Mouse (Mus musculus): Measurements from ENCODE around the gene Gm10570. TPM values are rescaled to one million over a fixed set of nuclear protein-coding genes. Genes with fewer than 3 reads are reported as not detected.
A peak's percentile ranks its signal among the peaks of the same experiment; 100 is the strongest.

The Gm10570 gene
- polyA plus RNA-seq, 1 experiment from 2014 or later = not detected

DNA sequence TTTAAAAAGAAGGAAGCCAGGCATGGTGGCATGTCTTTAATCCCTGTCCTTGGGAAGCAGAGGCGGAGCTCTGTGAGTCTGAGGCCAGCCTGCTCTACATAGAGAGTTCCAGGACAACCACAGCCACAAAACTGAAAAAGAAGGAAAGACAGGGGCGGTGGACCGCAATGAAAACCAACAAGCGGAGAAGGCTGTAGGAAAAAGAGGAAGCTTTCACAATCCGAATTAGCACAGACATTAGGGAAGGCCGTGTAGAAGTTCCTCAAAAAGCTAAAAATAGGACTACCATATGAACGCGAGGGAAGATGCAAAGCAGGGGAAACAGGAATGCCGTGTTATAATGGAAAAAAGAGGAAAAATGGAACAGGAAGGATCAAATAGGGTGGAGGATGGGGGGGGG, 24.6 kb downstream of the Gm10570 start:
- ATAC-seq (ENCODE audit: low read depth) (no peak), DNase-seq (no peak)
- Histone ChIP-seq H3K4me3 (replicated peaks) (no peak overlapping the region), H3K36me3 (no peaks in the 10 kb centered on the region), H3K27ac (no peak overlapping the region), H3K9ac (no peak overlapping the region), H3K27me3 (peaks cover 82% of the 10 kb centered on the region), H3K4me2 (no peak overlapping the region), H3K4me1 (replicated peaks) (no peaks in the 10 kb centered on the region), H3K9me3 (replicated peaks) (no peaks in the 10 kb centered on the region)
- WGBS (ENCODE audit: insufficient replicate concordance) = 15% methylated on average over 9 of the region's 9 CpGs

DNA sequence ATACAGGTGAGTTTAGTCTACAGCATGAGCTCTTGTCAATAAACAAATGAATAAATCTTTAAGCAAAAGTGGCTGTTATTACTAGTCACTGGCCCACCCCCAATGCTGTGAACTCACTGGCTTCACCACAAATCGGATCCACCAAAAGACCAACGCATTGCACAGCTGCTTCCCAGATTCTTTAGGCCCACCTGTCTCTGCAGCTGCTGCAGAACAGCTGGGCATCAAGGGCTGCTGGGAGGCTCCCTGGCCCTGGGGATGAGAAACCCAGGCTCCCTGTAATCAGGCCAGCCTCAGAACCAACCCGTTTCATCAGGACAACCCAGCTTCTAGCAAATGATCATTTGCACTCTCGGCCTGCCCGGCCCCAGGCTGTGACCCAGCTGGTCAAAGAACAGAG, 25.6 kb downstream of the Gm10570 start:
- DNase-seq = no peak
- Histone ChIP-seq H3K4me1 (replicated peaks) (no peaks in the 10 kb centered on the region), H3K4me3 (replicated peaks) (no peak overlapping the region), H3K9ac (no peak overlapping the region), H3K27me3 (peaks cover 85% of the 10 kb centered on the region), H3K27ac (no peak overlapping the region), H3K9me3 (replicated peaks) (no peaks in the 10 kb centered on the region), H3K36me3 (no peaks in the 10 kb centered on the region), H3K4me2 (no peak overlapping the region)
- WGBS (ENCODE audit: insufficient replicate concordance) = 57% methylated on average over 5 of the region's 5 CpGs
- ATAC-seq (ENCODE audit: low read depth) = no peak

DNA sequence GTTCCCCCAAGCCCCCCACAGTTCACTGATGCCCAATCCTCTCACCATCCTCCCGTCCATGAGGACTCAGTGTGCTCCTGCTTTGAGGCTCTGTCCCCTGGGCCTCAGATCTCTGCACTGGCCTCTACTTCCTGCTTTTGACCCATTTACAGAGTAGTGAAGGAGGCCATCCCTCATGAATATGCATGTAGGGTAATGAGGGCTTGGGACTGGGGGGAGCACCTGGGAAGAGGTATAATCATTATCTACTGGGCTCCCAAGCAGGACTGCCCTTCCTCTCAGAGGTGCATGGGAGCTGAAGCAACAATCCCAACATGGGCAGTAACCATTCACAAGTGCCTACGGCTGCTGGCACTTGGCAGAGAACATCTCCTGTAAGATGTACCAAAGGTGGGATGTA, 29.4 kb downstream of the Gm10570 start, which contains the start of gene Serinc2:
Serinc2 (minus strand) TSS at position 101 of the 400 bp plus-strand sequence.
- Histone ChIP-seq H3K4me2 (no peak within 1 kb of the TSS), H3K9ac (no peak within 1 kb of the TSS), H3K27me3 (peaks cover 92% of the 10 kb centered on the region), H3K27ac (no peak within 1 kb of the TSS), H3K9me3 (replicated peaks) (no peaks in the 10 kb centered on the region), H3K4me3 (replicated peaks) (no peak within 1 kb of the TSS), H3K36me3 (no peaks in the 10 kb centered on the region), H3K4me1 (replicated peaks) (peaks cover 19% of the 10 kb centered on the region)
- DNase-seq (no peak), ATAC-seq (ENCODE audit: low read depth) (no peak)
- 38% methylated on average over 2 of the region's 2 CpGs for WGBS (ENCODE audit: insufficient replicate concordance)

DNA sequence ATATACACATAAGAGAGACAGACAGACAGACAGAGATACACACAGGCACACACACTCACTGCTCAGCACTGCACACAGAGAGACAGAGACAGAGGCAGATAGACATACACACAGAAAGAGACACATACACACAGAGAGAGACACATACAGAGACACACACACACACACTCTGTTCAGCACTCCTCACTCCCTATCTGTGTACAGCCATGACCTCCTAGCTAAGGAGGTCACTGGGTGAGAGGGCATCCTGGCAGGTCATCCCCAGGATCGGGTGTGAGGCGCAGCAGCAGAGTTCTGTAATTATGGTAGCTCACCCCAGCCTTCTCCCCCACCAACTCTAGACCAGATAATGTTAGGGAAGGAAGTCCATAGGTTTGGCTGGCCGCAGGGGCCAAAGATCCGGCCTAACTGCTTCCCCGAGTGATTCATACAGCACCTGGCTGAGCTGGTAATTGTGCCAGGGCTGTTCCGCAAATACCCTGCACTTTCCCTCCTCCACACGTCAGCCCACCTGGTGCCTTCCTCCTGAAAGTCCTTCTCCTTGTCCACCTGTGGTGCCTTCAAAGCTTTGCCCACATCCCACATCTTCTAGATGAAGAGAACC, 31.8 kb downstream of the Gm10570 start:
- no peak for DNase-seq
- peaks cover 19% of the 10 kb centered on the region for H3K4me1 ChIP-seq (replicated peaks)
- peaks cover 94% of the 10 kb centered on the region for H3K27me3 ChIP-seq
- no peak overlapping the region for H3K9ac ChIP-seq
- ATAC-seq (ENCODE audit: low read depth) = no peak
- H3K9me3 ChIP-seq (replicated peaks) = no peaks in the 10 kb centered on the region
- H3K36me3 ChIP-seq = no peaks in the 10 kb centered on the region
- WGBS (ENCODE audit: insufficient replicate concordance) = 34% methylated on average over 7 of the region's 7 CpGs
- H3K4me2 ChIP-seq = no peak overlapping the region
- no peak overlapping the region for H3K27ac ChIP-seq
- H3K4me3 ChIP-seq (replicated peaks) = no peak overlapping the region

DNA sequence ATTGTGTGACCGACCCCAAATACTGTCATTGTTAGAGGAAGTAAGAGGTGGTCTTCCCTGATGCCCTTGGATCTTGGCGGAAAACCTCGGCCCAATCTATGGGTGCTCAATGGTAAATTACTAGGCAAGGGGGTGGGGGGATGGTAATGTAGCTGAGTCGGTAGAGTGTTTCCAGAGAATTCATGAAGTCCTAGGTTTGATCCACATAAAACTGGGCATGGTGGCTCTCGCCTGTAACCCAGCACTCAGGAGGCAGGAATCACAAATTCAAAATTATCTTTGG, 32.7 kb downstream of the Gm10570 start:
- H3K27ac ChIP-seq = no peak overlapping the region
- H3K4me3 ChIP-seq (replicated peaks) = peak overlapping the region; percentile 51; the same call in 1 of the 2 replicates
- DNase-seq (no peak), ATAC-seq (ENCODE audit: low read depth) (no peak)
- H3K4me2 ChIP-seq = no peak overlapping the region
- 44% methylated on average over 5 of the region's 5 CpGs for WGBS (ENCODE audit: insufficient replicate concordance)
- no peaks in the 10 kb centered on the region for H3K9me3 ChIP-seq (replicated peaks)
- H3K27me3 ChIP-seq = peaks cover 94% of the 10 kb centered on the region
- H3K9ac ChIP-seq = no peak overlapping the region
- H3K4me1 ChIP-seq (replicated peaks) = peaks cover 21% of the 10 kb centered on the region
- H3K36me3 ChIP-seq = no peaks in the 10 kb centered on the region

DNA sequence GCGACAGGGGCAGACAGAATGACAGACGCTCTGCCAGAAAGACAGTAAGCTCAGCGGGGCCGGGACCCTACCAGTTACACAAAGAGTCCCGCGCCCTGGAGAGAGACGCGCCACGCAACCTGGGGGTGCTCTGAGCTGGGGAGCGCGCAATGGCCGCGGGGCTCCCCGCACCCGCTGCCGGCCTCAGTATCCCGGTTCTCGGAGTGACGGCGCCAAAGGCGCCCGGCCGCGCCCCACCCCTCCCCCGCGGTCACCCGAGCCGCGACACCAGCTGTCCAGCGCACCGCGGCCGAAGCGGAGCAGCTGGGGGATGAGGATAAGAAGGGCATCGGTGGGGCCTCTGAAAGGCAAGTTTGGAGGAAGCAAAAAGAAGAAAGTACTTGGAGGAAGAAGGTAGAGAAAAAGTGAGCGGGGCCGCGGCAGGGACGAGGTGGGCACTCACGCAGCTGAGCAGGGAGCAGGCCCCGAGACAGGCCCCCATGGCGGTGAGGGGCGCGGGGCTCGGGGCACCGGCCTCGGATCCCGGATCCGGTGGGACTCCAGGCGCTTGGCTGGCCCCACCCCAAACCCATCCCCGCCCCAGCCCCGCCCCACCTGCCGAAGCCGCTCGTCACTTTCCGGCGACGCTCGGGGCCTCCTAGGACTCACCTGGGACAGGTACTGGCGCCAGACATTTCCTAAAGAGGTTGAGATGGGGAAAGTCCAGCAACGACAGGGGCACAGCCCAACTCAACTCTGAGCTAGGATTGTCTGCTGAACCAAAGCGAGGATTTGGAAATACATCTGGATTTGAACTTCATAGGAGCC, 33.3 kb downstream of the Gm10570 start:
- ATAC-seq (ENCODE audit: low read depth) (no peak), DNase-seq (no peak)
- no peaks in the 10 kb centered on the region for H3K9me3 ChIP-seq (replicated peaks)
- H3K27me3 ChIP-seq = peaks cover 93% of the 10 kb centered on the region
- H3K27ac ChIP-seq = no peak overlapping the region
- peak overlapping the region; percentile 51 for H3K4me3 ChIP-seq (replicated peaks)
- no peaks in the 10 kb centered on the region for H3K36me3 ChIP-seq
- peak overlapping the region; percentile 68 for H3K4me2 ChIP-seq
- 2% methylated on average over 62 of the region's 62 CpGs for WGBS (ENCODE audit: insufficient replicate concordance)
- H3K4me1 ChIP-seq (replicated peaks) = peaks cover 24% of the 10 kb centered on the region
- peak overlapping the region; percentile 36 for H3K9ac ChIP-seq

DNA sequence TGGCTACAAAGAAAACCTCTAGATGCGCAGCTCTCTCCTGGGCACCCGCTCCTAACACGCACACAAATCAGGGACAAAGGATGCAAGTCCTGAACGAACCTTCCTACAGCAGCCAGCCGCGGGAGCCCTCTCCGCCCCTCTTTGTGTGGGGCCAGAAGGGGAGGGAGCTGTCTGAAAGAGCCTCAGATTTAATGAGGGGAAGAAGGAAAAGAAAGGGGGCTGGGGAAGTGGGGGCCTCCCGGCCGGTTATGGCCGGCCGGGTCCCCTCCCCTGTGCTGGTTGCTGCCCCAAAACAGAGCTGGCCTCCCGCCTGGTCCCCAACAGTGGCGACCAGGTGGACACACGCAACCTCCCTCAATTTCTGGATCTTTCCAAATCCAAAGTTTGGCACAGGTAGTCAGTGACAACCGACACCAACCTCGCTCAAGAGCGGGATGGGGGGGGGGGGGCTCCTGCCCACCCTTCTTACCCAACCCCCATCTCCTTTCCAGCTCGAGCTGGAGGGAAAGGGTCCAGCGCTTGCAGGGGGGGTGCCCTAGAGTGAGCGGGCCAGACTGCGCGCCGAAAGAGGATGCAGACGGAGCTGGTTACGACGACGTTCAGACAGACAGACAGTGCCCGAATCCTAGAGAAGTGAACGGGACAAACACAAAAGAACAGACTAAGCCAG, 34.0 kb downstream of the Gm10570 start:
- peaks cover 29% of the 10 kb centered on the region for H3K4me1 ChIP-seq (replicated peaks)
- H3K4me2 ChIP-seq = peak overlapping the region; percentile 68
- ATAC-seq (ENCODE audit: low read depth) = no peak
- peak overlapping the region; percentile 51 for H3K4me3 ChIP-seq (replicated peaks)
- no peaks in the 10 kb centered on the region for H3K36me3 ChIP-seq
- peak overlapping the region; percentile 36; the same call in 1 of the 2 replicates for H3K9ac ChIP-seq
- peaks cover 91% of the 10 kb centered on the region for H3K27me3 ChIP-seq
- H3K9me3 ChIP-seq (replicated peaks) = no peaks in the 10 kb centered on the region
- no peak for DNase-seq
- H3K27ac ChIP-seq = no peak overlapping the region
- 5% methylated on average over 29 of the region's 29 CpGs for WGBS (ENCODE audit: insufficient replicate concordance)

DNA sequence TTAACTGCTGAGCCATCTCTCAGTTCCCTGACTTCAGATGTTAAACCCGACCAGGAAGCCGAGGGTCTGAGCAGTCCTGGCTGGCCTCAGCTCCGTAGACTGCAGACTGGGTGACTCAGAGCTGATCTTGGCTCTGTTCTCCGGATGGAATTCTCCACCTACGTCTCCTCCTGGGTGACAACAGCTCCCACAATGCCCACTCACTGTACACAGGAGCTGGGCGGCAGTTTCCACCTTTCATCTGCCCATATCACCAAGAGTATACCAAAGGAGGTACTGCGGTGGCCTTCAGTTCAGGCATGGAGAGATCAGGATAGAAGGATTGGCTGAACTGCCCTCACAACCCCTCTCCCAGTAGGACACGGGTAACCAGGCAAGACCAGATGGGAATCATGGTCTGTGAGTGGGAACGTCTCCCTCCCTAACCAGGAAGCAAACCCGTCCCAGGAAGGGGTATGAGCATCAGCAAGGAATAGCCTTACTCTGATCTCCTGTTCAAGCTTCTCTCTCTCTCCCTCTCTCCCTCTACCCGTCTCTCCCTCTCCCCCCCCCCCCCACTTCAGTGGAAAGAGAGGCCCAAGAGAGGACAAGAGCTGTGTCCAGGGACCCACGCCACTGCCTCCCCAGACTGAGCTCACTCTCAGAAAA, 34.7 kb downstream of the Gm10570 start:
- H3K4me3 ChIP-seq (replicated peaks) = peak overlapping the region; percentile 51; the same call in 1 of the 2 replicates
- H3K4me2 ChIP-seq = no peak overlapping the region
- H3K36me3 ChIP-seq = no peaks in the 10 kb centered on the region
- 9% methylated on average over 12 of the region's 12 CpGs for WGBS (ENCODE audit: insufficient replicate concordance)
- no peaks in the 10 kb centered on the region for H3K9me3 ChIP-seq (replicated peaks)
- ATAC-seq (ENCODE audit: low read depth) (no peak), DNase-seq (no peak)
- H3K9ac ChIP-seq = no peak overlapping the region
- H3K4me1 ChIP-seq (replicated peaks) = peaks cover 29% of the 10 kb centered on the region
- H3K27ac ChIP-seq = no peak overlapping the region
- peaks cover 89% of the 10 kb centered on the region for H3K27me3 ChIP-seq

DNA sequence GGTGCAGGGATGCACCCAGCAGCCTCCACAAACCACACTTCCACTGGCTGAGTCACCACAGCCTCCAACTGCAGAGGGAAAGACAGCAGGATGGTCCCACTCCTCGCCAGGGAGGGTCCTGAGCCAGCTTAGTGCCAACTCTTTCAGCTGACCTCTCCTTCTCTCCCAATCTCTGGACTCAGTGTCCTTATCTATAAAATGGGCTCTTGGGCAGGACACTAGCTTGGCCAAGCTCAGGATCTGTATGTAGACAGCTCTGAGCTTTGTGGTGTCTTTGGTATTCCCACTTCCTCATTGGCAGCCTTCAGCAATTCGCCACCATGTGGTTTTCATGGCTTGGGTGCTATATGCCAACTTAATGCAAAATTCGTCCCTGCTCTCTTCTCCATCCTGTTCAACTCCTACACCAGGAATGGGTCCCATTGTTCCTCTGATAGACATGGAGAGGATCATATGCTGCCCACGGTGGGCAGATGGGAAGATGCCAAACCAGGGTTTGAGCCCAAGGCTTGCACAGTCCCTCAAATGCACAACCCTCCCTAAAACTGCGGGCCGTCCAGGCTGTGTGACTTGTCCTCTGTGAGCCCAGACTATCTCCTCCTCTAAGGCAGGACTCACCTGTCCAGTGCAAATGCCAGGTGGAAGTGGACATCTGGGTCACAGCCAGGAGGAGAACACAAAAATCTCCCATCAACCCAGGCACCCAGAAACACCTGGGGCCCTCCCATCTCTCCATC, 37.7 kb downstream of the Gm10570 start:
- Histone ChIP-seq H3K27ac (no peak overlapping the region), H3K27me3 (peaks cover 60% of the 10 kb centered on the region), H3K9me3 (replicated peaks) (no peaks in the 10 kb centered on the region), H3K36me3 (no peaks in the 10 kb centered on the region), H3K4me1 (replicated peaks) (peaks cover 40% of the 10 kb centered on the region), H3K4me2 (no peak overlapping the region), H3K4me3 (replicated peaks) (no peak overlapping the region), H3K9ac (no peak overlapping the region)
- ATAC-seq (ENCODE audit: low read depth) (no peak), DNase-seq (no peak)
- 58% methylated on average over 6 of the region's 6 CpGs for WGBS (ENCODE audit: insufficient replicate concordance)

DNA sequence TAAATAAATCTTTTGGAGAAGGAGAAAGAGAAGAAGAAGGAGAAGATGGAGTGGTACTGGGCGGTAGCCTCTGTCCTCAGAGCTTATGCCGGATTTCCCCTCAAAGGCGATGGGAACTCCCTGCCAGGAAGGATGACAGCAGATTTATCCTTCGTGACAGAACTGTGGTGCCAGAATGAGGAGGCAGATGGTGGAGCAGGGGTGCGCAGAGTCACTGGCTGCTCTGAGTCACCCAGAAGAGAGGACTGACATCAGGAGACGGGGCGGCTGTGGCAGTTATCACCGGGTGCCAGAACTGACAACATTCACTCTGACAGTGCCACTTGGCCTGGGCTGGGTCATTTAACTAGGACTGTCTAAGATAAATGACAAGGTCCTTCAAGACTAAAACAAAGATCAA, 38.4 kb downstream of the Gm10570 start:
- H3K4me3 ChIP-seq (replicated peaks) = no peak overlapping the region
- H3K27ac ChIP-seq = no peak overlapping the region
- H3K9ac ChIP-seq = no peak overlapping the region
- ATAC-seq (ENCODE audit: low read depth) (peak; percentile 78), DNase-seq (peak; percentile 57)
- H3K9me3 ChIP-seq (replicated peaks) = no peaks in the 10 kb centered on the region
- H3K27me3 ChIP-seq = peaks cover 58% of the 10 kb centered on the region
- peaks cover 35% of the 10 kb centered on the region for H3K4me1 ChIP-seq (replicated peaks)
- H3K4me2 ChIP-seq = no peak overlapping the region
- H3K36me3 ChIP-seq = no peaks in the 10 kb centered on the region
- WGBS (ENCODE audit: insufficient replicate concordance) = 49% methylated on average over 8 of the region's 8 CpGs

DNA sequence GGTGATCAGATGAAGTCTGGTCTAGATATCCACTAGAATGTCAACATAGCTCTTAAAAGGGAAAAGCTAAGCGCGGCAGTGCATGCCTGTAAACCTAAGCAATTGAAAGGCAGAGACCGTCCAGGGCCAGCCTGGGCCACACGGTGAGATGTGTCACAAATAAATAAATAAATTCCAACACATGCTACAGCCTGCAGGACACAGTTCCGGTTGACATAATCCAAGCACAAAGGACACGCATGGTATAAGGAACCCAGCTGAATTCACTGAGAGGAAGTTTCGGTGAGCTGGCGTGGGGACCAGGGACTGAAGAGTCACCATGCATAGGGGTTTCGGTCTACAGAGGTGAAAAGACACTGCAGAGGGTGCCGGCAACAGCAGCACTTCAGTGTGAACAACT, 39.7 kb downstream of the Gm10570 start:
- no peaks in the 10 kb centered on the region for H3K36me3 ChIP-seq
- no peak overlapping the region for H3K4me3 ChIP-seq (replicated peaks)
- H3K27me3 ChIP-seq = peaks cover 58% of the 10 kb centered on the region
- DNase-seq = no peak
- no peak overlapping the region for H3K9ac ChIP-seq
- H3K9me3 ChIP-seq (replicated peaks) = no peaks in the 10 kb centered on the region
- WGBS (ENCODE audit: insufficient replicate concordance) = 77% methylated on average over 10 of the region's 10 CpGs
- ATAC-seq (ENCODE audit: low read depth) = no peak
- peaks cover 30% of the 10 kb centered on the region for H3K4me1 ChIP-seq (replicated peaks)
- no peak overlapping the region for H3K27ac ChIP-seq
- H3K4me2 ChIP-seq = no peak overlapping the region
